Mouse (Mus musculus) embryonic facial prominence, embryonic 14.5 days (tissue): ENCODE results near the gene Gse1. TPM values are rescaled to one million over a fixed set of nuclear protein-coding genes. Genes with fewer than 3 reads are reported as not detected.

Experiments used
- ATAC-seq: fragments of 200-750 bp; cut with Nextera tagmentation; 2 replicates; pipeline ENCODE4 v1.8.0; 2017; ENCODE audit warnings: low read depth, moderate number of reproducible peaks, moderate TSS enrichment
- DNase-seq: peaks from one replicate; pipeline ENCODE4 v3.0.0-alpha.2; 2015; ENCODE audit warnings: low spot score
- H3K27ac ChIP-seq: fragments of 300-500 bp; sonication (generic); replicated peaks from 2 replicates; pipeline ENCODE4 v1.5.1; 2014; ENCODE audit warnings: low read depth, mild to moderate bottlenecking, low read length, moderate library complexity
- H3K27me3 ChIP-seq: fragments of 300-500 bp; sonication (generic); replicated peaks from 2 replicates; pipeline ENCODE4 v1.6.1; 2014; ENCODE audit warnings: low read length; ENCODE audit not compliant: control insufficient read depth, insufficient read depth
- H3K36me3 ChIP-seq: fragments of 300-500 bp; sonication (generic); 2 replicates; pipeline ENCODE4 v1.6.1; 2014; ENCODE audit warnings: low read length, mixed read lengths; ENCODE audit not compliant: control insufficient read depth, insufficient read depth
- H3K4me1 ChIP-seq: fragments of 300-500 bp; sonication (generic); 2 replicates; pipeline ENCODE4 v1.6.1; 2014; ENCODE audit warnings: antibody characterized with exemption, low read length; ENCODE audit not compliant: control insufficient read depth, insufficient read depth
- H3K4me2 ChIP-seq: fragments of 300-500 bp; sonication (generic); 2 replicates; pipeline ENCODE4 v1.6.1; 2014; ENCODE audit warnings: low read depth, mild to moderate bottlenecking, low read length, moderate library complexity, mixed read lengths
- H3K4me3 ChIP-seq: fragments of 300-500 bp; sonication (generic); 2 replicates; pipeline ENCODE4 v1.5.1; 2014; ENCODE audit warnings: low read depth, mild to moderate bottlenecking, low read length
- H3K9ac ChIP-seq: fragments of 300-500 bp; sonication (generic); 2 replicates; pipeline ENCODE4 v1.6.1; 2014; ENCODE audit warnings: low read depth, mild to moderate bottlenecking, low read length, moderate library complexity, mixed read lengths
- H3K9me3 ChIP-seq: fragments of 300-500 bp; sonication (generic); 2 replicates; pipeline ENCODE4 v1.6.1; 2016; ENCODE audit warnings: low read length; ENCODE audit not compliant: control insufficient read depth
- WGBS: fragments of 180-500 bp; shearing (Covaris S2); extraction: QIAGEN DNeasy Blood & Tissue Kit; methylation state at CpG from one replicate; pipeline ENCODE4 v1.1.7; 2014; 5-methylcytosine and 5-hydroxymethylcytosine counted together
- polyA plus RNA-seq: library from polyadenylated mRNA; unstranded; fragments of >200 nt; fragmentation: Nextera tagmentation; extraction: Ambion mirVana; gene quantifications from 2 replicates; pipeline ENCODE4 v1.2.1, GENCODE M21; 2014

Gene Gse1
- polyA plus RNA-seq, 1 experiment from 2014 or later: 8.7 TPM

GRCm38 (mm10) chr8:120384745-120385144 is 156.5 kb downstream of the Gse1 start:
- Histone ChIP-seq H3K9ac (no peak overlapping the region), H3K4me1 (peaks cover 30% of the 10 kb centered on the region), H3K27ac (no peak overlapping the region), H3K9me3 (no peaks in the 10 kb centered on the region), H3K36me3 (no peaks in the 10 kb centered on the region), H3K27me3 (no peaks in the 10 kb centered on the region), H3K4me2 (no peak overlapping the region), H3K4me3 (no peak overlapping the region)
- ATAC-seq (no peak), DNase-seq (no peak)

GRCm38 (mm10) chr8:120388246-120388645 is 160.0 kb downstream of the Gse1 start:
- no peaks in the 10 kb centered on the region for H3K9me3 ChIP-seq
- no peak overlapping the region for H3K27ac ChIP-seq
- no peaks in the 10 kb centered on the region for H3K36me3 ChIP-seq
- H3K9ac ChIP-seq: no peak overlapping the region
- ATAC-seq (no peak), DNase-seq (no peak)
- H3K4me2 ChIP-seq: no peak overlapping the region
- H3K4me3 ChIP-seq: no peak overlapping the region
- H3K4me1 ChIP-seq: peaks cover 12% of the 10 kb centered on the region
- WGBS: 89% methylated on average over 6 of the region's 6 CpGs
- no peaks in the 10 kb centered on the region for H3K27me3 ChIP-seq

GRCm38 (mm10) chr8:120390598-120390997 is 162.3 kb downstream of the Gse1 start:
- Histone ChIP-seq H3K36me3 (no peaks in the 10 kb centered on the region), H3K4me1 (peaks cover 8% of the 10 kb centered on the region; the same call in 1 of the 2 replicates), H3K9ac (no peak overlapping the region), H3K27ac (no peak overlapping the region), H3K9me3 (no peaks in the 10 kb centered on the region), H3K27me3 (no peaks in the 10 kb centered on the region), H3K4me2 (no peak overlapping the region), H3K4me3 (no peak overlapping the region)
- no peak for DNase-seq
- WGBS: 93% methylated on average over 7 of the region's 7 CpGs
- ATAC-seq: no peak

GRCm38 (mm10) chr8:120391856-120392255 is 163.6 kb downstream of the Gse1 start:
- peaks cover 11% of the 10 kb centered on the region; the same call in 1 of the 2 replicates for H3K4me1 ChIP-seq
- H3K4me3 ChIP-seq: no peak overlapping the region
- 77% methylated on average over 21 of the region's 21 CpGs for WGBS
- H3K4me2 ChIP-seq: no peak overlapping the region
- no peak overlapping the region for H3K9ac ChIP-seq
- DNase-seq: no peak
- H3K27me3 ChIP-seq: no peaks in the 10 kb centered on the region
- no peaks in the 10 kb centered on the region; the same call in 1 of the 2 replicates for H3K9me3 ChIP-seq
- ATAC-seq: no peak
- H3K36me3 ChIP-seq: no peaks in the 10 kb centered on the region
- no peak overlapping the region for H3K27ac ChIP-seq

GRCm38 (mm10) chr8:120393085-120393484 is 164.8 kb downstream of the Gse1 start:
- no peak for ATAC-seq
- no peaks in the 10 kb centered on the region; the same call in 1 of the 2 replicates for H3K9me3 ChIP-seq
- H3K9ac ChIP-seq: no peak overlapping the region
- 80% methylated on average over 11 of the region's 11 CpGs for WGBS
- no peak overlapping the region for H3K4me3 ChIP-seq
- no peak overlapping the region for H3K27ac ChIP-seq
- H3K4me2 ChIP-seq: no peak overlapping the region
- no peaks in the 10 kb centered on the region for H3K27me3 ChIP-seq
- H3K4me1 ChIP-seq: peaks cover 23% of the 10 kb centered on the region
- no peaks in the 10 kb centered on the region for H3K36me3 ChIP-seq
- no peak for DNase-seq

- Histone ChIP-seq H3K9me3 (no peaks in the 10 kb centered on the region; the same call in 1 of the 2 replicates), H3K4me1 (peaks cover 31% of the 10 kb centered on the region), H3K27ac (no peak overlapping the region), H3K9ac (no peak overlapping the region), H3K27me3 (no peaks in the 10 kb centered on the region), H3K36me3 (no peaks in the 10 kb centered on the region), H3K4me3 (no peak overlapping the region), H3K4me2 (no peak overlapping the region)
- 54% methylated on average over 7 of the region's 9 CpGs for WGBS
- ATAC-seq: no peak
- no peak for DNase-seq
These were observed 165.6 kb downstream of the Gse1 start for GRCm38 (mm10) chr8:120393871-120394275.

GRCm38 (mm10) chr8:120395892-120396291 is 167.6 kb downstream of the Gse1 start:
- ATAC-seq: no peak
- 91% methylated on average over 3 of the region's 3 CpGs for WGBS
- no peak for DNase-seq
- Histone ChIP-seq H3K9ac (no peak overlapping the region), H3K27me3 (no peaks in the 10 kb centered on the region), H3K36me3 (no peaks in the 10 kb centered on the region), H3K9me3 (no peaks in the 10 kb centered on the region; the same call in 1 of the 2 replicates), H3K4me3 (no peak overlapping the region), H3K4me2 (no peak overlapping the region), H3K27ac (no peak overlapping the region), H3K4me1 (peaks cover 31% of the 10 kb centered on the region)

- no peaks in the 10 kb centered on the region for H3K27me3 ChIP-seq
- H3K4me3 ChIP-seq: no peak overlapping the region
- 0 out of 2 replicates have a peak overlapping the region, but pooled peaks have one; percentile 10 for H3K27ac ChIP-seq
These were observed 168.5 kb downstream of the Gse1 start for GRCm38 (mm10) chr8:120396756-120397155.

More at GRCm38 (mm10) chr8:120396756-120397155, 168.5 kb downstream of the Gse1 start:
- Histone ChIP-seq H3K9ac (no peak overlapping the region), H3K4me1 (peaks cover 31% of the 10 kb centered on the region), H3K9me3 (no peaks in the 10 kb centered on the region; the same call in 1 of the 2 replicates), H3K4me2 (no peak overlapping the region), H3K36me3 (no peaks in the 10 kb centered on the region)
- ATAC-seq (peak; percentile 32; the same call in 1 of the 2 replicates), DNase-seq (peak; percentile 41)
- 19% methylated on average over 3 of the region's 3 CpGs for WGBS
